Mouse (Mus musculus) kidney, postnatal 0 days (tissue): ENCODE measurements at regions not wholly inside any gene's neighbourhood (a gene's known extent, or its start where the extent isn't known, plus 50 kb on each side); places are given as distances from the start of the nearest gene placed in this dataset.

Experiments used
- ATAC-seq: fragments of 200-750 bp; cut with Nextera tagmentation; replicated peaks from 2 replicates; pipeline ENCODE4 v1.8.0; 2017; ENCODE audit warnings: low read depth, moderate number of reproducible peaks, moderate TSS enrichment, moderate library complexity; ENCODE audit not compliant: low FRiP score
- DNase-seq: peaks from one replicate; pipeline ENCODE4 v3.0.0-alpha.2; 2016; ENCODE audit warnings: low spot score
- H3K27ac ChIP-seq: fragments of 300-500 bp; sonication (generic); 2 replicates; pipeline ENCODE4 v1.5.1; 2014; ENCODE audit warnings: mild to moderate bottlenecking
- H3K27me3 ChIP-seq: fragments of 300-500 bp; sonication (generic); 2 replicates; pipeline ENCODE4 v1.6.1; 2014; ENCODE audit warnings: low read length, mixed read lengths; ENCODE audit not compliant: insufficient read depth
- H3K36me3 ChIP-seq: fragments of 300-500 bp; sonication (generic); 2 replicates; pipeline ENCODE4 v1.6.1; 2014; ENCODE audit warnings: low read length, mixed read lengths; ENCODE audit not compliant: insufficient read depth
- H3K4me1 ChIP-seq: fragments of 300-500 bp; sonication (generic); replicated peaks from 2 replicates; pipeline ENCODE4 v1.6.1; 2014; ENCODE audit warnings: antibody characterized with exemption, low read length, mixed read lengths; ENCODE audit not compliant: insufficient read depth
- H3K4me2 ChIP-seq: fragments of 300-500 bp; sonication (generic); 2 replicates; pipeline ENCODE4 v1.6.1; 2014; ENCODE audit warnings: mild to moderate bottlenecking, low read length, moderate library complexity, mixed read lengths
- H3K4me3 ChIP-seq: fragments of 300-500 bp; sonication (generic); replicated peaks from 2 replicates; pipeline ENCODE4 v1.5.1; 2014; ENCODE audit warnings: low read depth, low read length
- H3K9ac ChIP-seq: fragments of 300-500 bp; sonication (generic); 2 replicates; pipeline ENCODE4 v1.6.1; 2014; ENCODE audit warnings: low read depth, low read length
- H3K9me3 ChIP-seq: fragments of 300-500 bp; sonication (generic); replicated peaks from 2 replicates; pipeline ENCODE4 v1.6.1; 2016; ENCODE audit warnings: low read length, inconsistent platforms, mixed read lengths
- CTCF ChIP-seq: IDR thresholded peaks from 2 replicates; pipeline ENCODE4 v1.5.1; 2016; ENCODE audit warnings: antibody characterized with exemption, low read depth, mild to moderate bottlenecking, moderate library complexity
- WGBS: fragments of 180-500 bp; shearing (Covaris S2); extraction: QIAGEN DNeasy Blood & Tissue Kit; methylation state at CpG from one replicate; pipeline ENCODE4 v1.1.7; 2014; 5-methylcytosine and 5-hydroxymethylcytosine counted together

DNA sequence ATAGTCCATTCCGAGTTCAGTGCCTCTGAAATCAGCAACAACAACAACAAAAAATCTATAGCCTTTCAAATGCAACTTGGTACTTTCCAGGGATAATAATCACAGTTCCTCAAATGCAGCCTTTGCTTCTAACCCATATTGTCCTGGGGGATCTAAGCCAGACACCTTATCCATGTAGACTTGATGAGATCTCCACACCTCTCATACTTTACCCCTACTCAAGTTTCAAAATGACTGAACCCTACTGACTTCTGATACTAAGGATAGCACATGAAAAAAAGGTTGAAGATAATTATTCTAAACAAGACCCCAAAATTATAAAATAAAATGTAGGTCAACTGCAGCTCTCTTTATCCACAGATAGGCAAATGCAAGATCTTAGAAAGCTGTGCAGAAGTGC is 101.2 kb downstream of the A730009L09Rik start:
- no peak overlapping the region for H3K4me2 ChIP-seq
- TF ChIP-seq CTCF, result no peak
- H3K9ac ChIP-seq, result no peak overlapping the region
- ATAC-seq, result no peak
- DNase-seq, result no peak
- H3K27ac ChIP-seq, result no peak overlapping the region
- 86% methylated on average over 1 of the region's 1 CpGs for WGBS
- H3K9me3 ChIP-seq, result no peaks in the 10 kb centered on the region
- no peaks in the 10 kb centered on the region for H3K36me3 ChIP-seq
- no peaks in the 10 kb centered on the region for H3K27me3 ChIP-seq
- H3K4me3 ChIP-seq, result no peak overlapping the region
- H3K4me1 ChIP-seq, result no peaks in the 10 kb centered on the region

GRCm38 (mm10) chr16:84618379-84618778 is 103.5 kb downstream of the A730009L09Rik start:
- no peak for DNase-seq

GRCm38 (mm10) chr16:84619876-84620275 is 105.0 kb downstream of the A730009L09Rik start:
- Histone ChIP-seq H3K36me3 (no peaks in the 10 kb centered on the region), H3K9ac (no peak overlapping the region), H3K4me3 (no peak overlapping the region), H3K4me1 (no peaks in the 10 kb centered on the region), H3K4me2 (no peak overlapping the region), H3K9me3 (no peaks in the 10 kb centered on the region), H3K27ac (no peak overlapping the region), H3K27me3 (no peaks in the 10 kb centered on the region)
- DNase-seq (no peak), ATAC-seq (no peak)
- 96% methylated on average over 2 of the region's 2 CpGs for WGBS
- no peak for TF ChIP-seq CTCF

More at GRCm38 (mm10) chr16:84618379-84618778, 103.5 kb downstream of the A730009L09Rik start:
- H3K27ac ChIP-seq, result no peak overlapping the region
- no peaks in the 10 kb centered on the region for H3K36me3 ChIP-seq
- no peaks in the 10 kb centered on the region for H3K4me1 ChIP-seq
- no peaks in the 10 kb centered on the region for H3K27me3 ChIP-seq
- no peak overlapping the region for H3K4me3 ChIP-seq
- H3K9me3 ChIP-seq, result no peaks in the 10 kb centered on the region
- no peak overlapping the region for H3K9ac ChIP-seq
- H3K4me2 ChIP-seq, result no peak overlapping the region
- TF ChIP-seq CTCF, result no peak
- no peak for ATAC-seq
- WGBS, result 91% methylated on average over 2 of the region's 2 CpGs

DNA sequence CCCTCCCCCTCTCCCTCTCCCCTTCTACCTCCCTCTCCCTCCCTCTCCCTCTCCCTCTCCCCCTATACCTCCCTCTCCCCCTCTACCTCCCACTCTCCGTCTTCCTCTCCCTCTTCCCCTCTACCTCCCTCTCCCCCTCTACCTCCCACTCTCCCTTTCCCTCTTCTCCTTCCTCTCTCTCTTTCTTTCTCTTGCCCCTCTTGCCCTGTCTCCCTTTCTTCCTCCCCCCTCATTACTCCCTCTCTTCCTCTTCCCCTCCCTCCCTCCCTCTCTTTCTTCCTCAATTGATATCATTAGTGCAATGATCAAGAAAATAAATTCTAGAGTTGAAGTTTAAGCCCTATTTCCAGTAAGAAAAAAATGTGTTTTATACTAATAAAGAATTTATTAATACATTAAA is 105.9 kb downstream of the A730009L09Rik start:
- Histone ChIP-seq H3K4me1 (no peaks in the 10 kb centered on the region), H3K36me3 (no peaks in the 10 kb centered on the region), H3K9me3 (no peaks in the 10 kb centered on the region), H3K27ac (no peak overlapping the region), H3K27me3 (no peaks in the 10 kb centered on the region), H3K4me3 (no peak overlapping the region; the same call in 1 of the 2 replicates), H3K4me2 (peak overlapping the region; percentile 38), H3K9ac (no peak overlapping the region)
- no peak for ATAC-seq
- no peak for DNase-seq
- TF ChIP-seq CTCF, result no peak
- 67% methylated on average over 1 of the region's 1 CpGs for WGBS

GRCm38 (mm10) chr16:84621300-84622031 is 106.5 kb downstream of the A730009L09Rik start:
- TF ChIP-seq CTCF, result no peak
- peak; percentile 56 for DNase-seq
- Histone ChIP-seq H3K36me3 (no peaks in the 10 kb centered on the region), H3K4me1 (no peaks in the 10 kb centered on the region), H3K4me3 (no peak overlapping the region; the same call in 1 of the 2 replicates), H3K9me3 (no peaks in the 10 kb centered on the region), H3K27ac (no peak overlapping the region), H3K27me3 (no peaks in the 10 kb centered on the region), H3K9ac (no peak overlapping the region), H3K4me2 (peak overlapping the region; percentile 38)
- 53% methylated on average over 8 of the region's 8 CpGs for WGBS
- ATAC-seq, result no peak

DNA sequence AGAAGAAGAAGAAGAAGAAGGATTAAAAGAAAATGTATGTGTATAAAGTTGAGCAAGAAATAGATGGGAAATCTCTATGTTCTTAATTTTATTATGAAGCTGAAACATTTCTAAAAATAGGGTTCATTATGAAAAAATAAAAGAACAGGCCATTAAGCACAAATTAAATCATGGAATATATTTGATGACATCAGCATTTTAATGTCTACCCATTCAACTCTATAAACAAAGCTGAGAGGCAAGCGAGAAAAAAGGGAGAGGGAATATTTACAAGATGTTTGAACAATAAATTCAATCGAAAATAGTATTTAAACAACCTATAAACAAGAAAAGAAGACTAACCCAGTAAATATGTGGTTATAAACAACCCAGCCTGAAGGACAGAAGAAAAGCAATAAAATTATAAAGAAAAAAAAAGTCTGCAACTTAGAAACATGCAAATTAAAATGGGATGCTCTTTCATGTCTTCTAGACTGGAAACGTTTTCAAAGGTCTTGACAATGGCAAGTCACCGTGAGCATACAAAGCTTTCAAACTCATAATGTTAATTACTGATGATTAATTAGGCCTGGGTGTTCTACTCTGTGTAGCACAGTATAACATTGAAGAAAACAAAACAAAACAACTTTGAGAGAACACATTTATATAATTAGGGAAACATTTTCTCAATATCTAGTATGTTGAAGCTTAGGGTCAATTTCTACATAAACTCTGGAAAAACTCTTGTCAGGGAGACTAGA is 108.6 kb downstream of the A730009L09Rik start:
- Histone ChIP-seq H3K4me3 (no peak overlapping the region), H3K9ac (no peak overlapping the region), H3K4me2 (no peak overlapping the region), H3K27me3 (no peaks in the 10 kb centered on the region), H3K4me1 (no peaks in the 10 kb centered on the region), H3K9me3 (no peaks in the 10 kb centered on the region), H3K27ac (no peak overlapping the region), H3K36me3 (no peaks in the 10 kb centered on the region)
- DNase-seq (peak; percentile 40), ATAC-seq (no peak)
- TF ChIP-seq CTCF, result no peak
- 65% methylated on average over 4 of the region's 4 CpGs for WGBS
